Mouse (Mus musculus): Measurements from ENCODE around the gene Rwdd4a. TPM values are rescaled to one million over a fixed set of nuclear protein-coding genes. Genes with fewer than 3 reads are reported as not detected.

Gene Rwdd4a
- polyA plus RNA-seq, 1 experiment: 36.1 TPM

DNA sequence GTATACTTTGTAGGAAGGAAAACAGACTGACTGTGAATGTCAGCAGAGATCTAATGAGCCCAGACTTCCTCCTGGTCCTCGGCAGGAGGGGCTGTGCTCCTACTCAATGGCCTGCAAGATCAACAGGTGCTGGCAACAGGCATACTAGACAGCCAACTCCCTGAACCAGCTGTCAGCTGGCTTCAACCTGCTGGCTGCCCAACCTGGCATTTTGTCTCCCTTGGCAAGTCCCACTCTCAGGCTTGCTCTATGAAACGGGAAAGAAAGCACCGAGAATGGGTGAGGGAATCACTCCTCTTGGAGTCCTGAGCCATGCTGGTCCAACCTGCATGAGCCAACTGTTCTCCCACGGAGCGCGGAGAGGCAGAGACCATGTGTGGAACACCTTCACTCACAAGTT is 36.7 kb downstream of the Rwdd4a start:
- no peaks in the 10 kb centered on the region for H3K4me1 ChIP-seq (ENCODE audit: control insufficient read depth, insufficient read depth, low read length)
- H3K27ac ChIP-seq (ENCODE audit: insufficient read depth, low read length): no peak overlapping the region
- H3K4me3 ChIP-seq (ENCODE audit: insufficient read depth, low read length): no peak overlapping the region
- TF ChIP-seq POLR2A (IDR thresholded peaks at IDR 0.05; ENCODE audit: low read depth, low read length): no peak
- TF ChIP-seq CTCF (IDR thresholded peaks at IDR 0.05; ENCODE audit: borderline replicate concordance, insufficient read depth, low read length): no peak

GRCm38 (mm10) chr8:47573482-47573881 is 40.0 kb downstream of the Rwdd4a start:
- H3K4me1 ChIP-seq (ENCODE audit: control insufficient read depth, insufficient read depth, low read length): no peaks in the 10 kb centered on the region
- no peak overlapping the region for H3K27ac ChIP-seq (ENCODE audit: insufficient read depth, low read length)
- TF ChIP-seq CTCF (IDR thresholded peaks at IDR 0.05; ENCODE audit: borderline replicate concordance, insufficient read depth, low read length) (no peak), POLR2A (IDR thresholded peaks at IDR 0.05; ENCODE audit: low read depth, low read length) (no peak)
- no peak overlapping the region for H3K4me3 ChIP-seq (ENCODE audit: insufficient read depth, low read length)

DNA sequence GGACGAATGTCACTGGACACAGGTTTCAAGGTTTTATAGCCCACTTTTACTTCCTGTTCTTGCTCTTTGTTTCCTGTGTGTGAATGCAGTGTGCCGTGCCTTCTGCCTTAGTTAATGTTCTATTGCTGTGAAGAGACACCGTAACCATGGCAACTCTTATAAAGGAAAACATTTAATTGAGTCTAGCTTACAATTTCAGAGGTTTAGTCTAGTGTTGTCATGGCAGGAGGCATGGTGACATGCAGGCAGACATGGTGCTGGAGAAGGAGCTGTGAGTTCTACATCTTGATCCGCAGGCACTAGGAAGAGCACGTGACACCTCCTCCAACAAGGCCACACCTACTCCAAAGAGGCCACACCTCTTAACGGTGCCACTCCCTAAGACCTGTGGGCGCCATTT is 48.0 kb downstream of the Rwdd4a start:
- Histone ChIP-seq H3K27ac (ENCODE audit: insufficient read depth, low read length) (no peak overlapping the region), H3K4me1 (ENCODE audit: control insufficient read depth, insufficient read depth, low read length) (no peaks in the 10 kb centered on the region), H3K4me3 (ENCODE audit: insufficient read depth, low read length) (no peak overlapping the region)
- no peak for TF ChIP-seq CTCF (IDR thresholded peaks at IDR 0.05; ENCODE audit: borderline replicate concordance, insufficient read depth, low read length)
- TF ChIP-seq POLR2A (IDR thresholded peaks at IDR 0.05; ENCODE audit: low read depth, low read length): no peak

DNA sequence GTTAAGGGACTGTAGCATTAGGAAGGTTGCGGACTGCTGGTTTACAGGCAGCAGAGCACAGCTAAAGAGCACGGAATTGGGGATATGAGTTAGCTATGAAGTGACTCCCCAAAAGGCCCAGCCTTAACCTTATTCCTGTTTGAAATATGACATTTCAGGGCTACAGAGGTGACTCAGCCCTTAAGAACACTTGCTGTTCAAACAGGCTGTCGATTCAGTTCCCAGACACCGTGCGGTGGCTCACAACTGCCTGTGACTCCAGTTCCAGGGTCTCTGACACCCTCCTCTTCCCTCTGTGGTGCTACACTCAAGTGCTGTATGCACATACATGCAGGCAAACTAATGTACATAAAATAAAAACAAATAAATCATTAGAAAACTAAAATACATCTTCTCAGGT is 55.2 kb downstream of the Rwdd4a start:
- Histone ChIP-seq H3K4me1 (ENCODE audit: control insufficient read depth, insufficient read depth, low read length) (no peaks in the 10 kb centered on the region), H3K27ac (ENCODE audit: insufficient read depth, low read length) (no peak overlapping the region), H3K4me3 (ENCODE audit: insufficient read depth, low read length) (no peak overlapping the region)
- TF ChIP-seq CTCF (IDR thresholded peaks at IDR 0.05; ENCODE audit: borderline replicate concordance, insufficient read depth, low read length) (no peak), POLR2A (IDR thresholded peaks at IDR 0.05; ENCODE audit: low read depth, low read length) (no peak)

GRCm38 (mm10) chr8:47590400-47590799 is 56.9 kb downstream of the Rwdd4a start:
- Histone ChIP-seq H3K27ac (ENCODE audit: insufficient read depth, low read length) (no peak overlapping the region), H3K4me1 (ENCODE audit: control insufficient read depth, insufficient read depth, low read length) (no peaks in the 10 kb centered on the region), H3K4me3 (ENCODE audit: insufficient read depth, low read length) (no peak overlapping the region)
- no peak for TF ChIP-seq POLR2A (IDR thresholded peaks at IDR 0.05; ENCODE audit: low read depth, low read length)
- no peak for TF ChIP-seq CTCF (IDR thresholded peaks at IDR 0.05; ENCODE audit: borderline replicate concordance, insufficient read depth, low read length)

DNA sequence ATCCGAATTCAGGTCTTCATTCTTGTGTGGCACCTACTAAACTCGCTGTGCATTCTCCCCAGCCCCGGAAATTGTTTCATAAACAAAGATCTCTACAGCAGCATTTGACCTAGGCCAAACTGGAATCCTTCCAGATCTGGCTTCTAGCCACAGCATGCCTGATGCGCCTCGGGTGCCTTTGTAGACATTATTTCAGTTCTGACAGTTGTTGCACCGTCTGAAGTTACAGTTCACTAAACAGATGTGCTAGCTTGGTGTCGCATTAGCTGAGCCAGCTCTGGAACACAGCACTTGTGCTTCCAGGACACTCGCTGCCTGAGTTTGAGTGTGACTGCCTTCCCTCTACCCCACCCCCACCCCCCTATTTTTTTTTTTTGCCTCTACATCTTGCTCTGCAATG is 67.2 kb downstream of the Rwdd4a start:
- no peaks in the 10 kb centered on the region for H3K4me1 ChIP-seq (ENCODE audit: control insufficient read depth, insufficient read depth, low read length)
- no peak overlapping the region for H3K4me3 ChIP-seq (ENCODE audit: insufficient read depth, low read length)
- no peak for TF ChIP-seq CTCF (IDR thresholded peaks at IDR 0.05; ENCODE audit: borderline replicate concordance, insufficient read depth, low read length)
- no peak for TF ChIP-seq POLR2A (IDR thresholded peaks at IDR 0.05; ENCODE audit: low read depth, low read length)
- no peak overlapping the region for H3K27ac ChIP-seq (ENCODE audit: insufficient read depth, low read length)

Other genes with a start within 250 kb of the Rwdd4a start
- 30.9 and 33.7 TPM in 2 replicates for gene Stox2, start 87.3 kb upstream of the Rwdd4a start, polyA plus RNA-seq (2011; ENCODE audit: insufficient read length, low read depth, missing spikeins)
- 27.8 and 29.2 TPM in 2 replicates for gene Trappc11, start 194 bp upstream of the Rwdd4a start, polyA plus RNA-seq (2011; ENCODE audit: insufficient read length, low read depth, missing spikeins)
- 18.9 and 24.4 TPM in 2 replicates for gene Ing2, start 141.9 kb downstream of the Rwdd4a start, polyA plus RNA-seq (2011; ENCODE audit: insufficient read length, low read depth, missing spikeins)
- gene Cdkn2aip, start 180.3 kb downstream of the Rwdd4a start, polyA plus RNA-seq (2011; ENCODE audit: insufficient read length, low read depth, missing spikeins): 9.8 and 10.4 TPM in 2 replicates

Measured in embryonic fibroblast, embryonic 13.5 days (primary cell).